Mouse (Mus musculus): ENCODE data around the gene Tceal3. TPM values are rescaled to one million over a fixed set of nuclear protein-coding genes. Genes with fewer than 3 reads are reported as not detected.

Tceal3 gene
- not detected for polyA plus RNA-seq (2012; fragmentation: generic; extraction: Trizol)

DNA sequence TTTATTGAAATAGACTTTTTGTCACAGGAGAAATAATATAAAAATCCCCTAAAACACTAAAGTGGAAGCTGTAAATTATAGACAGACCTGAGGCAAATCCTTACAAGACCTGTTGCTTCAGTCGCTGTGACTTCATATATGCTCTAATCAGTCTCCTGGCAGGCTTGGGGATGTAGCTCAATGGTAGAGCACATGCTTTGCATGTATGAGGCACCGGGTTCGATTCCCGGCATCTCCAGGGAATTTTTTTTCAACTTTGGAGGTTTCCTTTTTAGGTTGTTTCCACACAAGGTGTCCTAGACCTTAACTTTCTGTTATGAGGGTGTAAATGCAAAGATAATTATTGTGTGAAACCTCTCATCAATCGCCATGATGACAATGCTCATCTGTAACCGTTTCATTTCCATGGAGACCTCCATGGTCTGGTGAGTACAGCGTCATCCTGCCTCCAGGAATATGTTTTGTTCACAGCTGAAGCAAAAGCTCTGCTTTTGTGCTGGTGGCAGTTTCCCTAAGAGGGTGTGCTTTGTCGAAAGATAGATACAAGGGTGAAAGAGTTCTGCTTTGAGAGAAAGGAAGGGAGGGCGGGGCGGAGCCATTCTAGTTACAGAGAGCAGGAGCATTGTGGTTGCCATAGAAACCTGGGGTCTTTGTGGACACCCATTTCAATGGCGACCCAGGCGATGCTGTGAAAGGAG is at the start of gene Tceal3:
Gene Tceal3 (plus strand): TSS at position 644 of the 698 bp plus-strand sequence.

DNA sequence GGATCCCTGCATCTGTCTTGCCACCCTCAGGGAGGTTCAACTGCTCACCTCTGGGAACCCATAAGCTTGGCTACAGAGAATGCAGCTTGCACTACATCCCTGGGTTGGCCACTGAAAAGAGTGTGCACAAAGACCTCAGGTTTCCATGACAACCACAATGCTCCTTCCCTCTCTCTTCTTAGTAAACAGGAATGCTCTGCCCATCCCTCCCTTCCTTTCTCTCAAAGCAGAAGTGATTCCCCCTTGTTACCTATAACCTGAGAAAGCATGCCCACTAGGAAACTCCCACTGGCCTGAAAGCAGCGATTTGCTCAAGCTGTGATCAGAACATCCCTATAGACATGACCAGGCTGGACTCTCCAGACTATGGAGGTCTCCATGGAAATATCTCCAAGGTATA is 46.7 kb upstream of the Tceal3 start, which contains the start of gene Kir3dl2:
Gene Kir3dl2 (minus strand): TSS at position 101 of the 400 bp plus-strand sequence.

DNA sequence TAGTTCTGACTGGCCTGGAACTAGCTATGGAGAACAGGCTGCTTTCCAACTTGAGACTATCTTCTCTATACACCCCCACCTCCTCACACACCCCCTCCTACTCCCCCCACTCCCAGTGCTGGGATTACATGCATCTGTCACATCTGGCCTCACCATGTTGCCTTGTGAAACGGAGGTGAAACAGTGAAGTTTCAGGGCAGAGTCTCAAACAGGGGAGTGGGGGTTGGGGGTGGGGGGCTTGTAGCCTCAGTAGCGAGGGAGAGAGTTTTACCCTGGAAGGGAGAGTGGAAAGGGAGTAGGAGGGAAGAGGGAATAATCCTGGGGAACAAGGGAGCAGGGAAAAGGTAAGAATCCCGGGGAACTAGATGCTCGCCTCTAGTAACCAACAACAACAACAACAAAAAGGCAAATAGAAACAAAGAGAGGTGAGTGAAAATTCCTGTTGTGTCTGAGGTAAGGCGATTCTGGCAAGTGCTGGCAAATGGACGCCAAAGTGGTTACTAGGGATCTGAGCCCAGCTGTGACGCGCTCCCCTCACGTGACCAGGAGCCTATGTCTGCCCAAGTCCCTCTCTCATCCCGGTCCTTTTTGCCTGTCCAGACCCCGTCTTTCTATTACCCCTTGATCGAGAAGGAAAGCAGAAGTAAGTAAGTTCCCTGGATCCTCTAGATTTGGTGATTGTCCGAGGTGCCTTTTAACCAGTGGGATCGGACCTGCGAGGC is 117.0 kb downstream of the Tceal3 start, which contains the start of gene Tceal1:
Gene Tceal1 (plus strand): TSS at position 537 of the 722 bp plus-strand sequence.

Other genes starting within 250 kb of the Tceal3 start
- not detected for gene Kir3dl1, start 72.8 kb upstream of the Tceal3 start, polyA plus RNA-seq (2012; fragmentation: generic; extraction: Trizol)
- not detected for gene Kir3dl2, start 46.8 kb upstream of the Tceal3 start, polyA plus RNA-seq (2012; fragmentation: generic; extraction: Trizol)
- gene Tceal1, start 117.1 kb downstream of the Tceal3 start, polyA plus RNA-seq (2012; fragmentation: generic; extraction: Trizol) = 1 to 10 TPM in 1 of 2 experiments, under 1 TPM in 1; 0.09 to 1.4 TPM
- 100 to 1,000 TPM in 1 of 2 experiments, 10 to 100 TPM in 1; 22.8 to 196 TPM for gene Morf4l2, start 152.8 kb downstream of the Tceal3 start, polyA plus RNA-seq (2012; fragmentation: generic; extraction: Trizol)
- gene Glra4, start 189.3 kb downstream of the Tceal3 start, polyA plus RNA-seq (2012; fragmentation: generic; extraction: Trizol) = not detected
- under 1 TPM; 0.01 to 0.58 TPM for gene Plp1, start 231.8 kb downstream of the Tceal3 start, polyA plus RNA-seq (2012; fragmentation: generic; extraction: Trizol)